Comparison of ENCODE assay signal across 8 mouse cellular contexts in genomic region chr6:30896195-30896985, GRCm38 (mm10). TPM values are rescaled to one million over a fixed set of nuclear protein-coding genes. Genes with fewer than 3 reads are reported as not detected.
A peak's percentile ranks its signal among the peaks of the same experiment; 100 is the strongest.
DNase-seq lines count a peak whose midpoint lies in the region; ATAC-seq lines count a peak whose summit lies in the region.

TSS of gene Copg2 (minus strand) at chr6:30896794.

- ATAC-seq in hindbrain, embryonic 16.5 days, result peak; percentile 97

- H3K27ac ChIP-seq in hindbrain, embryonic 16.5 days (ENCODE audit: low read depth, low read length), result peak within 1 kb of the TSS; percentile 90
- H3K27ac ChIP-seq in macrophage, result no peak within 1 kb of the TSS

- no peaks in the 10 kb centered on the region for H3K36me3 ChIP-seq in hindbrain, embryonic 16.5 days (ENCODE audit: control insufficient read depth, insufficient read depth, low read length)
- peaks cover 6% of the 10 kb centered on the region; the same call in 1 of the 2 replicates for H3K36me3 ChIP-seq in macrophage (ENCODE audit: inconsistent target)

- H3K9ac ChIP-seq in hindbrain, embryonic 16.5 days (ENCODE audit: low read depth, low read length), result peak within 1 kb of the TSS; percentile 80

- no peaks in the 10 kb centered on the region for H3K27me3 ChIP-seq in hindbrain, embryonic 16.5 days (replicated peaks; ENCODE audit: control insufficient read depth, insufficient read depth, low read length)

- peak within 1 kb of the TSS; percentile 74 for H3K4me2 ChIP-seq in hindbrain, embryonic 16.5 days (ENCODE audit: low read length)

- peaks cover 8% of the 10 kb centered on the region for H3K4me1 ChIP-seq in hindbrain, embryonic 16.5 days (ENCODE audit: control insufficient read depth, insufficient read depth, low read depth, low read length)

- H3K9me3 ChIP-seq in hindbrain, embryonic 16.5 days (ENCODE audit: control insufficient read depth, low read length), result no peaks in the 10 kb centered on the region

- WGBS in hindbrain, embryonic 16.5 days, result under 1% methylated on average over 47 of the region's 83 CpGs
- under 1% methylated on average over 71 of the region's 83 CpGs for WGBS in macrophage (ENCODE audit: missing documents)

- H3K4me3 ChIP-seq in hindbrain, embryonic 16.5 days (ENCODE audit: low read length), result peak within 1 kb of the TSS; percentile 59
- H3K4me3 ChIP-seq in macrophage (ENCODE audit: inconsistent target), result peak within 1 kb of the TSS; percentile 60

- H3K79me2 ChIP-seq in macrophage (ENCODE audit: inconsistent target), result no peaks in the 10 kb centered on the region

- peak; percentile 94 for DNase-seq in T-cell, adult 2 months (ENCODE audit: low spot score)
- DNase-seq in cerebellum, postnatal 36 days, result peak; percentile 90 to 94
- peak; percentile 94 for DNase-seq in gastrocnemius, adult 18-20 months (ENCODE audit: low spot score)
- DNase-seq in left cerebral cortex, adult 18-20 months (ENCODE audit: low spot score in 2 of 2), result peak; percentile 90 to 97
- DNase-seq in right cerebral cortex, adult 18-20 months, result peak; percentile 96
- peak; percentile 83 for DNase-seq in urinary bladder, postnatal 10 days (ENCODE audit: low spot score)

RNA-seq across cellular contexts. Expression of gene Copg2, which starts in this region (rescaled TPM):
- 10 to 100 TPM; 12.5 to 15.7 TPM for total RNA-seq in gastrocnemius, adult 18-20 months (2021)
- polyA plus RNA-seq in hindbrain, embryonic 16.5 days (2015; fragmentation: Nextera tagmentation; extraction: Ambion mirVana), result 25.2 and 26.1 TPM in 2 replicates
- total RNA-seq in left cerebral cortex, adult 18-20 months (2021), result 10 to 100 TPM; 73.9 to 81.6 TPM
- total RNA-seq in macrophage (2018; cell fraction: chromatin; rRNA removed), result 10 to 100 TPM in 25 of 26 experiments, 1 to 10 TPM in 1; 5.1 to 53.8 (median 40.6) TPM
- 10 to 100 TPM; 18.9 to 30.5 (median 25.8) TPM for total RNA-seq in macrophage (2018; cell fraction: cytosol; rRNA removed)
- 10 to 100 TPM; 10.7 to 40.3 (median 29.9) TPM for total RNA-seq in macrophage (2018; cell fraction: nucleus; rRNA removed)
- 17.0 to 28.8 TPM (median 23.3 TPM) in 3 replicates for polyA plus RNA-seq in macrophage (2018)

Comparison
In these comparisons a context has a peak if more than half of its experiments do, and no peak if none do; other contexts are left out.
1. RNA of gene Copg2 (total RNA-seq): 73.9 to 81.6 TPM in left cerebral cortex, adult 18-20 months; 12.5 to 15.7 TPM in gastrocnemius, adult 18-20 months; every median in the first group is over 4 times any median in the second.
2. Peak in every context shown above with its lines, with median percentiles within 50 percentile points of each other: DNase-seq.